Mouse (Mus musculus) G1E (cell line): ENCODE data around the gene Igfbp2.

Experiments
- CTCF ChIP-seq: IDR thresholded peaks from 2 replicates; pipeline ENCODE4 v1.5.1; 2012; ENCODE audit warnings: low read depth, low read length, inconsistent platforms, mixed read lengths
- GATA1 ChIP-seq: IDR thresholded peaks from 2 replicates; pipeline ENCODE4 v1.6.1; 2012; ENCODE audit warnings: borderline replicate concordance, low read length, inconsistent platforms, mixed read lengths
- POLR2AphosphoS5 ChIP-seq: IDR thresholded peaks from 2 replicates; pipeline ENCODE4 v1.6.1; 2012; ENCODE audit warnings: low read depth, low read length, inconsistent platforms; ENCODE audit not compliant: insufficient replicate concordance
- TAL1 ChIP-seq: conservative IDR thresholded peaks from 2 replicates; pipeline ENCODE4 v1.6.1; 2012; ENCODE audit warnings: low read depth, low read length, inconsistent platforms, mixed read lengths

DNA sequence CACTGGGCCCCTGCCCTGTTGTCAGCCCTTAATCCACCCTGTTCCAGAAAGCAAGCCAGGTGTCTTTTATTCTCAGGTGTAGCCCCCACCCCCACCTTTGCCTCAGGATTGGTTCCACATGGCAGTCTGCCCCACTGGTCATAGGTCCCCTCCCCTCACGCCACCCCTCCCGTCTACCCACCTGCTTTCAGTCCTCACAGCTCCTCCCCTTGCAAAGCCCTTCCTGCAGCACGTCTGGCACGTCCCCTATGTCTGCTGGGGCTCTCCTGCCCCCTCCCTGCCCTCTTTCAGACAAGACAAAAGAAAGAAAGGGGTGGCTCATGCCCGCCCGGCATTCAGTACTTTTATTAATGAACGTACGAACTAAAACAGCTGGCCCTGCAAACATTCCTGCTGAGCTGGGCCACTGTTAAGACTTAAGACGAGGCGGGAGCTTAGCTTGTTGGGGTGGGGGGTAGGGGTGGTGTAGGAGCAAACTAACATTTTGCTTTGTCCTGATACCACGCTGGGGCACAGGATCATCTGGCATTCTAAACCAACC, 18.2 kb upstream of the Igfbp2 start:
- TF ChIP-seq GATA1, result no peak
- TF ChIP-seq CTCF, result no peak
- no peak for TF ChIP-seq POLR2AphosphoS5
- no peak for TF ChIP-seq TAL1
